In genomic region chr1:182878719-182879118, GRCm38 (mm10) we compare ENCODE assay signal across 14 mouse cellular contexts.
"Had no signal": no experiment of that assay in that cellular context is flagged by ENCODE, and none has a peak within 500 bp of the region (broad histone marks: within the 10 kb centered on the region; RNA-seq: fewer than 3 reads in every experiment).

No protein-coding gene starts in this region.

- H3K36me3 ChIP-seq: limb, embryonic 15.5 days; liver, embryonic 12.5 days; lung, embryonic 15.5 days; midbrain, embryonic 15.5 days; neural tube, embryonic 12.5 days had no signal

- ATAC-seq: liver, embryonic 12.5 days; midbrain, embryonic 15.5 days had no signal

- H3K27me3 ChIP-seq: kidney, embryonic 15.5 days; limb, embryonic 15.5 days; liver, embryonic 12.5 days; lung, embryonic 15.5 days; midbrain, embryonic 15.5 days; neural tube, embryonic 12.5 days had no signal

- H3K4me1 ChIP-seq: limb, embryonic 15.5 days; liver, embryonic 12.5 days; lung, embryonic 15.5 days; megakaryocyte, embryonic 14.5 days; midbrain, embryonic 15.5 days; neural tube, embryonic 12.5 days had no signal

- H3K9me3 ChIP-seq: kidney, embryonic 15.5 days; limb, embryonic 15.5 days; liver, embryonic 12.5 days; lung, embryonic 15.5 days; midbrain, embryonic 15.5 days; neural tube, embryonic 12.5 days had no signal

- H3K27ac ChIP-seq: kidney, embryonic 15.5 days; left cerebral cortex, adult 2 months; limb, embryonic 15.5 days; liver, embryonic 12.5 days; lung, embryonic 15.5 days; macrophage; midbrain, embryonic 15.5 days; neural tube, embryonic 12.5 days had no signal

- H3K4me3 ChIP-seq: kidney, embryonic 15.5 days; left cerebral cortex, adult 2 months; limb, embryonic 15.5 days; liver, embryonic 12.5 days; lung, embryonic 15.5 days; midbrain, embryonic 15.5 days; neural tube, embryonic 12.5 days had no signal

- DNase-seq: kidney, postnatal 14 days; lung, postnatal 14 days; spleen, adult 18-20 months; thymus, adult 2 months; thymus, postnatal 25 days had no signal
